Mouse (Mus musculus): ENCODE data around the gene Nrtn.

The Nrtn gene

GRCm38 (mm10) chr17:56788886-56789285, 31.6 kb upstream of the Nrtn start:
- 0 out of 2 replicates have a peak, but pooled peaks cover 5% of the 10 kb centered on the region for H3K4me1 ChIP-seq (replicated peaks; ENCODE audit: low read depth, low read length)
- H3K36me3 ChIP-seq (ENCODE audit: insufficient read depth, low read length), result peaks cover 91% of the 10 kb centered on the region
- H3K9me3 ChIP-seq (ENCODE audit: low read length), result no peaks in the 10 kb centered on the region
- H3K27me3 ChIP-seq (ENCODE audit: insufficient read depth, low read length), result no peaks in the 10 kb centered on the region
- H3K4me3 ChIP-seq (replicated peaks; ENCODE audit: low read length), result no peak overlapping the region
- no peak for TF ChIP-seq NANOG (IDR thresholded peaks at IDR 0.05; ENCODE audit: borderline replicate concordance, low read length)
- no peak for TF ChIP-seq POU5F1 (IDR thresholded peaks at IDR 0.05; ENCODE audit: borderline replicate concordance, low read length)
- no peak for TF ChIP-seq CTCF (conservative IDR thresholded peaks at IDR 0.05; ENCODE audit: low read length)

GRCm38 (mm10) chr17:56780291-56780978, 23.1 kb upstream of the Nrtn start:
- Histone ChIP-seq H3K9me3 (ENCODE audit: low read length) (peaks cover 8% of the 10 kb centered on the region; the same call in 1 of the 2 replicates), H3K36me3 (ENCODE audit: insufficient read depth, low read length) (peaks cover 97% of the 10 kb centered on the region), H3K4me1 (replicated peaks; ENCODE audit: low read depth, low read length) (no peaks in the 10 kb centered on the region), H3K4me3 (replicated peaks; ENCODE audit: low read length) (no peak overlapping the region), H3K27me3 (ENCODE audit: insufficient read depth, low read length) (no peaks in the 10 kb centered on the region)
- TF ChIP-seq CTCF (conservative IDR thresholded peaks at IDR 0.05; ENCODE audit: low read length) (no peak), NANOG (IDR thresholded peaks at IDR 0.05; ENCODE audit: borderline replicate concordance, low read length) (no peak), POU5F1 (IDR thresholded peaks at IDR 0.05; ENCODE audit: borderline replicate concordance, low read length) (no peak)

- no peak for TF ChIP-seq POU5F1 (IDR thresholded peaks at IDR 0.05; ENCODE audit: borderline replicate concordance, low read length)
- TF ChIP-seq CTCF (conservative IDR thresholded peaks at IDR 0.05; ENCODE audit: low read length), result no peak
- no peak for TF ChIP-seq NANOG (IDR thresholded peaks at IDR 0.05; ENCODE audit: borderline replicate concordance, low read length)
- H3K9me3 ChIP-seq (ENCODE audit: low read length), result peaks cover 8% of the 10 kb centered on the region; the same call in 1 of the 2 replicates
- no peaks in the 10 kb centered on the region for H3K27me3 ChIP-seq (ENCODE audit: insufficient read depth, low read length)
These were observed 21.5 kb upstream of the Nrtn start for GRCm38 (mm10) chr17:56778779-56779362.

GRCm38 (mm10) chr17:56777568-56777967, 20.2 kb upstream of the Nrtn start:
- peak; percentile 77 for TF ChIP-seq CTCF (conservative IDR thresholded peaks at IDR 0.05; ENCODE audit: low read length)
- TF ChIP-seq NANOG (IDR thresholded peaks at IDR 0.05; ENCODE audit: borderline replicate concordance, low read length), result no peak
- no peak for TF ChIP-seq POU5F1 (IDR thresholded peaks at IDR 0.05; ENCODE audit: borderline replicate concordance, low read length)

More at GRCm38 (mm10) chr17:56778779-56779362, 21.5 kb upstream of the Nrtn start:
- peaks cover 86% of the 10 kb centered on the region for H3K36me3 ChIP-seq (ENCODE audit: insufficient read depth, low read length)
- no peak overlapping the region for H3K4me3 ChIP-seq (replicated peaks; ENCODE audit: low read length)
- peaks cover 5% of the 10 kb centered on the region for H3K4me1 ChIP-seq (replicated peaks; ENCODE audit: low read depth, low read length)

GRCm38 (mm10) chr17:56769950-56770349, 12.6 kb upstream of the Nrtn start, which contains the start of gene Prr22:
Gene Prr22, plus strand, starts transcription at chr17:56770250.
- no peak for TF ChIP-seq NANOG (IDR thresholded peaks at IDR 0.05; ENCODE audit: borderline replicate concordance, low read length)
- TF ChIP-seq CTCF (conservative IDR thresholded peaks at IDR 0.05; ENCODE audit: low read length), result no peak
- no peak for TF ChIP-seq POU5F1 (IDR thresholded peaks at IDR 0.05; ENCODE audit: borderline replicate concordance, low read length)
- Histone ChIP-seq H3K4me1 (replicated peaks; ENCODE audit: low read depth, low read length) (peaks cover 69% of the 10 kb centered on the region), H3K36me3 (ENCODE audit: insufficient read depth, low read length) (peaks cover 49% of the 10 kb centered on the region), H3K9me3 (ENCODE audit: low read length) (no peaks in the 10 kb centered on the region), H3K27me3 (ENCODE audit: insufficient read depth, low read length) (no peaks in the 10 kb centered on the region), H3K4me3 (replicated peaks; ENCODE audit: low read length) (peak within 1 kb of the TSS; percentile 54)

More at GRCm38 (mm10) chr17:56777568-56777967, 20.2 kb upstream of the Nrtn start:
- Histone ChIP-seq H3K4me1 (replicated peaks; ENCODE audit: low read depth, low read length) (peaks cover 18% of the 10 kb centered on the region), H3K36me3 (ENCODE audit: insufficient read depth, low read length) (peaks cover 73% of the 10 kb centered on the region), H3K27me3 (ENCODE audit: insufficient read depth, low read length) (no peaks in the 10 kb centered on the region), H3K9me3 (ENCODE audit: low read length) (peaks cover 8% of the 10 kb centered on the region; the same call in 1 of the 2 replicates), H3K4me3 (replicated peaks; ENCODE audit: low read length) (no peak overlapping the region)

- Histone ChIP-seq H3K4me3 (replicated peaks; ENCODE audit: low read length) (peak overlapping the region; percentile 61; the same call in 1 of the 2 replicates), H3K9me3 (ENCODE audit: low read length) (no peaks in the 10 kb centered on the region), H3K36me3 (ENCODE audit: insufficient read depth, low read length) (peaks cover 49% of the 10 kb centered on the region), H3K4me1 (replicated peaks; ENCODE audit: low read depth, low read length) (peaks cover 69% of the 10 kb centered on the region), H3K27me3 (ENCODE audit: insufficient read depth, low read length) (no peaks in the 10 kb centered on the region)
- TF ChIP-seq POU5F1 (IDR thresholded peaks at IDR 0.05; ENCODE audit: borderline replicate concordance, low read length) (no peak), NANOG (IDR thresholded peaks at IDR 0.05; ENCODE audit: borderline replicate concordance, low read length) (no peak), CTCF (conservative IDR thresholded peaks at IDR 0.05; ENCODE audit: low read length) (no peak)
These were observed 11.6 kb upstream of the Nrtn start for GRCm38 (mm10) chr17:56768941-56769340.

GRCm38 (mm10) chr17:56767531-56768135, 10.3 kb upstream of the Nrtn start:
- no peaks in the 10 kb centered on the region for H3K27me3 ChIP-seq (ENCODE audit: insufficient read depth, low read length)
- peak overlapping the region; percentile 61 for H3K4me3 ChIP-seq (replicated peaks; ENCODE audit: low read length)
- peaks cover 49% of the 10 kb centered on the region for H3K36me3 ChIP-seq (ENCODE audit: insufficient read depth, low read length)
- peaks cover 68% of the 10 kb centered on the region for H3K4me1 ChIP-seq (replicated peaks; ENCODE audit: low read depth, low read length)
- no peaks in the 10 kb centered on the region for H3K9me3 ChIP-seq (ENCODE audit: low read length)
- no peak for TF ChIP-seq POU5F1 (IDR thresholded peaks at IDR 0.05; ENCODE audit: borderline replicate concordance, low read length)
- no peak for TF ChIP-seq CTCF (conservative IDR thresholded peaks at IDR 0.05; ENCODE audit: low read length)
- no peak for TF ChIP-seq NANOG (IDR thresholded peaks at IDR 0.05; ENCODE audit: borderline replicate concordance, low read length)

All from E14TG2a.4 (cell line).